Mouse (Mus musculus): ENCODE measurements around the gene Cyp2c54. TPM values are rescaled to one million over a fixed set of nuclear protein-coding genes. Genes with fewer than 3 reads are reported as not detected.
"Not testable (repeated sequence)": the region's sequence is repeated elsewhere in the genome, so short reads cannot be mapped to it uniquely, and the experiment has no call there.

The Cyp2c54 gene
- not detected in 2 replicates for polyA plus RNA-seq (2015; fragmentation: Nextera tagmentation; extraction: Ambion mirVana)

GRCm38 (mm10) chr19:40073701-40074100 is at the start of gene Cyp2c54:
TSS of gene Cyp2c54 (minus strand) at chr19:40073827.
- ATAC-seq (ENCODE audit: insufficient read depth, low FRiP score, low read depth) = no peak
- H3K4me1 ChIP-seq = no peaks in the 10 kb centered on the region
- H3K4me2 ChIP-seq = no peak within 1 kb of the TSS
- no peaks in the 10 kb centered on the region for H3K9me3 ChIP-seq
- no peak within 1 kb of the TSS for H3K9ac ChIP-seq
- no peak within 1 kb of the TSS for H3K4me3 ChIP-seq (replicated peaks)
- no peaks in the 10 kb centered on the region for H3K36me3 ChIP-seq
- H3K27me3 ChIP-seq (replicated peaks) = no peaks in the 10 kb centered on the region
- no peak within 1 kb of the TSS for H3K27ac ChIP-seq

GRCm38 (mm10) chr19:40119624-40120023 is 46.0 kb upstream of the Cyp2c54 start:
- H3K4me1 ChIP-seq; H3K27ac ChIP-seq; H3K36me3 ChIP-seq; H3K9me3 ChIP-seq; ATAC-seq (ENCODE audit: insufficient read depth, low FRiP score, low read depth); H3K4me2 ChIP-seq; H3K9ac ChIP-seq; H3K4me3 ChIP-seq (replicated peaks); H3K27me3 ChIP-seq (replicated peaks): not testable (repeated sequence)
- WGBS = 77% methylated on average over 13 of the region's 13 CpGs

GRCm38 (mm10) chr19:40091111-40091510 is 17.5 kb upstream of the Cyp2c54 start:
- 69% methylated on average over 3 of the region's 3 CpGs for WGBS
- Histone ChIP-seq H3K27ac (no peak overlapping the region), H3K9me3 (no peaks in the 10 kb centered on the region), H3K9ac (no peak overlapping the region), H3K4me3 (replicated peaks) (no peak overlapping the region), H3K4me1 (no peaks in the 10 kb centered on the region), H3K4me2 (no peak overlapping the region), H3K36me3 (no peaks in the 10 kb centered on the region), H3K27me3 (replicated peaks) (no peaks in the 10 kb centered on the region)
- no peak for ATAC-seq (ENCODE audit: insufficient read depth, low FRiP score, low read depth)

GRCm38 (mm10) chr19:40089421-40089820 is 15.8 kb upstream of the Cyp2c54 start, which contains the start of gene Cyp2c50:
TSS of gene Cyp2c50 (plus strand) at chr19:40089688.
- not testable (repeated sequence) for H3K4me3 ChIP-seq (replicated peaks); H3K27ac ChIP-seq; H3K4me2 ChIP-seq; ATAC-seq (ENCODE audit: insufficient read depth, low FRiP score, low read depth); H3K27me3 ChIP-seq (replicated peaks); H3K36me3 ChIP-seq; H3K4me1 ChIP-seq; H3K9me3 ChIP-seq; H3K9ac ChIP-seq
- 91% methylated on average over 1 of the region's 1 CpGs for WGBS

- Histone ChIP-seq H3K4me3 (replicated peaks) (no peak overlapping the region), H3K9me3 (no peaks in the 10 kb centered on the region), H3K36me3 (no peaks in the 10 kb centered on the region), H3K4me1 (no peaks in the 10 kb centered on the region), H3K27ac (no peak overlapping the region), H3K27me3 (replicated peaks) (no peaks in the 10 kb centered on the region), H3K9ac (no peak overlapping the region), H3K4me2 (no peak overlapping the region)
- ATAC-seq (ENCODE audit: insufficient read depth, low FRiP score, low read depth) = no peak
- WGBS = 82% methylated on average over 1 of the region's 1 CpGs
Measured at GRCm38 (mm10) chr19:40088381-40088780, 14.8 kb upstream of the Cyp2c54 start.

- H3K9ac ChIP-seq; H3K27me3 ChIP-seq (replicated peaks); H3K4me1 ChIP-seq; ATAC-seq (ENCODE audit: insufficient read depth, low FRiP score, low read depth); H3K27ac ChIP-seq; H3K36me3 ChIP-seq; H3K4me2 ChIP-seq; H3K9me3 ChIP-seq; H3K4me3 ChIP-seq (replicated peaks): not testable (repeated sequence)
- 96% methylated on average over 1 of the region's 1 CpGs for WGBS
Measured at GRCm38 (mm10) chr19:39992140-39992539, 81.5 kb downstream of the Cyp2c54 start, which contains the start of gene Cyp2c37. TSS of gene Cyp2c37 (plus strand) at chr19:39992424.

GRCm38 (mm10) chr19:39989471-39989870 is 84.2 kb downstream of the Cyp2c54 start:
- H3K36me3 ChIP-seq = no peaks in the 10 kb centered on the region
- no peaks in the 10 kb centered on the region for H3K9me3 ChIP-seq
- H3K4me1 ChIP-seq = no peaks in the 10 kb centered on the region
- whole genome bisulfite sequencing = 66% methylated on average over 2 of the region's 2 CpGs
- no peak overlapping the region for H3K9ac ChIP-seq
- H3K27ac ChIP-seq = no peak overlapping the region
- no peak for ATAC-seq (ENCODE audit: insufficient read depth, low FRiP score, low read depth)
- no peak overlapping the region for H3K4me3 ChIP-seq (replicated peaks)
- H3K4me2 ChIP-seq = no peak overlapping the region
- H3K27me3 ChIP-seq (replicated peaks) = no peaks in the 10 kb centered on the region

Other genes starting within 250 kb of the Cyp2c54 start
- not detected in 2 replicates for gene Cyp2c69, start 187.0 kb downstream of the Cyp2c54 start, polyA plus RNA-seq (2015; fragmentation: Nextera tagmentation; extraction: Ambion mirVana)
- gene Cyp2c37, start 81.4 kb downstream of the Cyp2c54 start, polyA plus RNA-seq (2015; fragmentation: Nextera tagmentation; extraction: Ambion mirVana) = 0.09 TPM in 1 of 2 replicates, not detected in the other
- not detected in 2 replicates for gene Cyp2c50, start 15.9 kb upstream of the Cyp2c54 start, polyA plus RNA-seq (2015; fragmentation: Nextera tagmentation; extraction: Ambion mirVana)
- 2.2 and 2.9 TPM in 2 replicates for gene Cyp2c70, start 113.5 kb upstream of the Cyp2c54 start, polyA plus RNA-seq (2015; fragmentation: Nextera tagmentation; extraction: Ambion mirVana)
- 192 and 198 TPM in 2 replicates for gene Pdlim1, start 198.0 kb upstream of the Cyp2c54 start, polyA plus RNA-seq (2015; fragmentation: Nextera tagmentation; extraction: Ambion mirVana)

All from stomach, embryonic 15.5 days (tissue).